Mouse (Mus musculus) cortical plate, adult 2 months (tissue): ENCODE measurements around the gene Zswim8. TPM values are rescaled to one million over a fixed set of nuclear protein-coding genes. Genes with fewer than 3 reads are reported as not detected.

Experiments
- H3K27ac ChIP-seq: fragments of 200-500 bp; 2 replicates; pipeline ENCODE4 v1.5.1; 2012; ENCODE audit warnings: low read length, control low read depth, inconsistent platforms; ENCODE audit not compliant: insufficient read depth
- H3K4me1 ChIP-seq: fragments of 200-500 bp; 2 replicates; pipeline ENCODE4 v1.6.1; 2011; ENCODE audit warnings: low read length; ENCODE audit not compliant: control insufficient read depth, insufficient read depth
- H3K4me3 ChIP-seq: fragments of 200-500 bp; 2 replicates; pipeline ENCODE4 v1.5.1; 2011; ENCODE audit warnings: mild to moderate bottlenecking, low read length, control low read depth; ENCODE audit not compliant: insufficient read depth
- CTCF ChIP-seq: fragments of 200-500 bp; IDR thresholded peaks from 2 replicates; pipeline ENCODE4 v1.5.1; 2011; ENCODE audit warnings: mild to moderate bottlenecking, control low read depth, low read length; ENCODE audit not compliant: insufficient read depth; ENCODE audit errors: extremely low read depth
- POLR2A ChIP-seq: fragments of 200-500 bp; IDR thresholded peaks from 2 replicates; pipeline ENCODE4 v1.6.1; 2011; ENCODE audit warnings: mild to moderate bottlenecking, low read length, control low read depth; ENCODE audit not compliant: insufficient read depth; ENCODE audit errors: extremely low read depth
- polyA plus RNA-seq: library from polyadenylated mRNA; depleted of rRNA; stranded (reverse); fragments of >200 nt; gene quantifications from 2 replicates; pipeline ENCODE4 v1.2.3, GENCODE M21; 2012; rRNA removed

Gene Zswim8
- polyA plus RNA-seq, result 174 and 185 TPM in 2 replicates

GRCm38 (mm10) chr14:20707201-20708190 is at the start of gene Zswim8:
Zswim8 (plus strand) TSS chr14:20707552.
- H3K27ac ChIP-seq, result peak within 1 kb of the TSS; percentile 61
- H3K4me1 ChIP-seq, result peaks cover 5% of the 10 kb centered on the region; the same call in 1 of the 2 replicates
- peak within 1 kb of the TSS; percentile 53 for H3K4me3 ChIP-seq
- peak; percentile 62 for TF ChIP-seq POLR2A
- TF ChIP-seq CTCF, result no peak

- Histone ChIP-seq H3K27ac (no peak overlapping the region), H3K4me1 (no peaks in the 10 kb centered on the region), H3K4me3 (no peak overlapping the region)
- TF ChIP-seq POLR2A, result no peak
- peak; percentile 60 for TF ChIP-seq CTCF
These were observed 49.0 kb upstream of the Zswim8 start for GRCm38 (mm10) chr14:20658326-20658725.

DNA sequence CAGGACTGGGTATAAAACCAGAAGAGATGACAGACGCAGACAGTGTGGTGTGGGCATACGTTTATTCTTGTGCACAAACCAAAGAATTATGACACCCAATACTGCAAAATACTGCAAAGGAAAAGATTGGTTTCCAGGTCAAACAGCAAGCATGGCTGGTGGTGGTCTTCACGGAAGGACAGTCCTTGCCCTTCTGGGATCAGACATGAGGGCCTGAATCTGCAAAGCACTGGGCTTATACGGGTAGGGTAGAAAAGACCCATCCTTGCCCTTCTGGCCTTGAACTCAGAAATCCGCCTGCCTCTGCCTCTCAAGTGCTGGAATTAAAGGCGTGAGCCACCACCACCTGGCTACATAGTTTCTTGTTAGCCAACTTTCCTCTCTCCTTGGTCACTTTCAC is 48.5 kb upstream of the Zswim8 start:
- Histone ChIP-seq H3K4me1 (no peaks in the 10 kb centered on the region), H3K27ac (no peak overlapping the region), H3K4me3 (no peak overlapping the region)
- TF ChIP-seq POLR2A, result no peak
- TF ChIP-seq CTCF, result no peak

DNA sequence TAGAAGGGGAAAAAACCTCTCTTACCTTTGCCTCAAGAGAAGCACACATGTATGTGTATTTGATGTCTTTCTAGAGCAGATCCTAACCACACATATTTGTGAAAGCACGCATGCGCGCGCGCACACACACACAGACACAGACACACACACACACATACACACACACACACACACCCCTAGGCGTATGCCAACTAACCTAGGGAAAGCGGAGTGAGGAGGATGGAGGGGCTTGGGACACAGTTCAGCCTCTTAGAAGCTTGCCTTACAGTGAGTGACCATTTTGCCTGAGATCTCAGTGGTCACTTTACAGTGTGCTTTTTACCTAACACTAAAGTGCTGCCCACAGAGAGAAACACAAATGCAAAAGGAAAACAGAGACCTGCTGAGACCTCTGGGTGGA is 47.7 kb upstream of the Zswim8 start:
- Histone ChIP-seq H3K4me3 (no peak overlapping the region), H3K27ac (no peak overlapping the region), H3K4me1 (no peaks in the 10 kb centered on the region)
- no peak for TF ChIP-seq POLR2A
- TF ChIP-seq CTCF, result no peak

GRCm38 (mm10) chr14:20660827-20661660 is 46.3 kb upstream of the Zswim8 start:
- H3K4me1 ChIP-seq, result no peaks in the 10 kb centered on the region
- peak overlapping the region; percentile 58 for H3K27ac ChIP-seq
- peak; percentile 81 for TF ChIP-seq CTCF
- TF ChIP-seq POLR2A, result peak; percentile 79
- H3K4me3 ChIP-seq, result peak overlapping the region; percentile 41

DNA sequence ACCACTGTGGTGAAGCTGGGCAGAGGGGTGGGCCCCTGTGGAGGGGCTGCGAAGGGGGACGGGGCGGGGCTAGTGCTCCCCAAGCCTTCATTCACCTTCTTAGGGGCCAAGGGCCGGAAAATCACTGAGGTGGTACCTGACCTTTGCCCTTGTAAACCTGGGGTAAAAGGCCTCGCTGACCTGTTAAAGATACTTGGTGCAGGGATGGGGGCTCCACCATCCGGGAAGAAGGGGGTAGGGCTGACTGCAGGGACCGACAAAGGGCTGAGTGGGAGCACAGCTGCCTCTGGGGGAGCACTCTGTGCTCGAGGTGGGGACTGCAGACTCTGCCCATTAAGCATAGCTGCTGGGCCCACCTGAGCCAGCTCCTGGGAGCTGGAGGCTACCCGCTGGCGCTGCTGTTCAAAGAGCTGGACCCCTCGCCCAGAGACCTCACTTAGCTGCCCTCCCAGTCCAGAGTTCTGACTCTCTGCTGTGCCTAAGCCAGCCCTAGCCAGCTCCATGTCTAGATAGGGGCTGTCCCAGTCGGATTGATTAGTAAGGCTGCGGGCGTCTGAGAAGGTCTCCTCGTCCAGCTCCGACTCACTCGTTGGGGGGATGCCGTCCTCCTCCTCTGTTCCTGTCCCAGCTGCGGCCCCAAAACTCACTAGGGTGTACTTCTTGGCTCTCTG is 45.6 kb upstream of the Zswim8 start:
- Histone ChIP-seq H3K4me1 (no peaks in the 10 kb centered on the region), H3K4me3 (peak overlapping the region; percentile 41), H3K27ac (no peak overlapping the region)
- TF ChIP-seq POLR2A, result no peak
- no peak for TF ChIP-seq CTCF

DNA sequence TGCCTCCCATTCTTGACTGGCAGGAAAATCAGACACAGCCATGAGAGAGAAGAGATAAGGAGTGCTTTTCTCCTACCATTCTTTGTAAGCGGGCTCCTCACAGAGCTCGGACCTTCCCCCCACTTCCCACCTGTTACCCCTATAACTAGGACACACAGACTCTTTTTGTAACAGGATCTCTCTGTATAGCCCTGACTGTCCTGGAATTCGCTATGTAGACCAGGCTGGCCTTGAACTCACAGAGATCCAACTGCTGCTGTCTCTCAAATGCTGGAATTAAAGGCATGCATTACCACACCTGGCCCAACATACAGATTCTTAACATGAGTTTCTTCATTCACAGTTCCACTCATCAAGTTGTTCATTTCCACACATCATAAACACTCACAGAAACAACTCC is 44.6 kb upstream of the Zswim8 start:
- Histone ChIP-seq H3K4me3 (no peak overlapping the region; the same call in 1 of the 2 replicates), H3K4me1 (no peaks in the 10 kb centered on the region), H3K27ac (no peak overlapping the region)
- TF ChIP-seq POLR2A, result no peak
- TF ChIP-seq CTCF, result no peak

DNA sequence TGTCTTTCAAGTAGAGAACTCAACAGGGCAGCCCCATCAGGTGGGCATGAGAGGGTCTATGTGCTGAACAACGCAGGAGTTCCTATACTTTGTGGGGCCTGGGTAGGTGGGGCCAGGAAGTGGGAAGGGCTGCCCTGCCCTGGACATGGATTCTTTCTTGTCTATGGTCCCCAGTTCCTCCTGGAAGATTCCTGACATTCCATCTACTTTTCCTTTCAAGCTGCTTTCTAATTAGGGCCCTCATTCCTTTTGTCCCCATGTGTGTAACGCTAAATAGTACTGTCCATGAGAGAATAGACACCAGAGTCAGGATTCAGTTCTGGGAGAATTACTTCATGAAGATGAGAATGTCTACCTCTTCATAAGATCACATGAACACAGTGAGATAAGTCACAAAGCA is 43.8 kb upstream of the Zswim8 start:
- Histone ChIP-seq H3K4me3 (no peak overlapping the region), H3K4me1 (no peaks in the 10 kb centered on the region), H3K27ac (no peak overlapping the region)
- TF ChIP-seq CTCF (no peak), POLR2A (no peak)

- Histone ChIP-seq H3K27ac (no peak overlapping the region), H3K4me1 (no peaks in the 10 kb centered on the region), H3K4me3 (no peak overlapping the region)
- TF ChIP-seq POLR2A (no peak), CTCF (no peak)
These were observed 42.9 kb upstream of the Zswim8 start for GRCm38 (mm10) chr14:20664436-20664835.
